Mouse (Mus musculus) kidney, embryonic 14.5 days (tissue): ENCODE data around the gene Pard3b. TPM values are rescaled to one million over a fixed set of nuclear protein-coding genes. Genes with fewer than 3 reads are reported as not detected.

Source experiments
- ATAC-seq: fragments of 200-750 bp; cut with Nextera tagmentation; 2 replicates; pipeline ENCODE4 v1.8.0; 2017; ENCODE audit warnings: moderate number of reproducible peaks, mild to moderate bottlenecking, moderate TSS enrichment, moderate library complexity; ENCODE audit not compliant: low FRiP score, low TSS enrichment
- H3K27ac ChIP-seq: fragments of 300-500 bp; sonication (generic); 2 replicates; pipeline ENCODE4 v1.5.1; 2014; ENCODE audit warnings: low read depth, mild to moderate bottlenecking, low read length, moderate library complexity, mixed read lengths
- H3K27me3 ChIP-seq: fragments of 300-500 bp; sonication (generic); 2 replicates; pipeline ENCODE4 v1.6.1; 2014; ENCODE audit warnings: mild to moderate bottlenecking, low read length; ENCODE audit not compliant: control insufficient read depth, insufficient read depth
- H3K36me3 ChIP-seq: fragments of 300-500 bp; sonication (generic); 2 replicates; pipeline ENCODE4 v1.6.1; 2014; ENCODE audit warnings: low read length, mixed read lengths; ENCODE audit not compliant: control insufficient read depth, insufficient read depth
- H3K4me1 ChIP-seq: fragments of 300-500 bp; sonication (generic); 2 replicates; pipeline ENCODE4 v1.6.1; 2014; ENCODE audit warnings: low read length, mixed read lengths; ENCODE audit not compliant: control insufficient read depth, insufficient read depth
- H3K4me2 ChIP-seq: fragments of 300-500 bp; sonication (generic); replicated peaks from 2 replicates; pipeline ENCODE4 v1.6.1; 2014; ENCODE audit warnings: low read depth, mild to moderate bottlenecking, low read length
- H3K4me3 ChIP-seq: fragments of 300-500 bp; sonication (generic); 2 replicates; pipeline ENCODE4 v1.5.1; 2014; ENCODE audit warnings: mild to moderate bottlenecking, low read length
- H3K9ac ChIP-seq: fragments of 300-500 bp; sonication (generic); 2 replicates; pipeline ENCODE4 v1.6.1; 2014; ENCODE audit warnings: low read depth, mild to moderate bottlenecking, low read length, moderate library complexity
- H3K9me3 ChIP-seq: fragments of 300-500 bp; sonication (generic); 2 replicates; pipeline ENCODE4 v1.6.1; 2016; ENCODE audit warnings: low read length; ENCODE audit not compliant: control insufficient read depth
- WGBS: fragments of 180-500 bp; shearing (Covaris S2); extraction: QIAGEN DNeasy Blood & Tissue Kit; methylation state at CpG from one replicate; pipeline ENCODE4 v1.1.7; 2014; 5-methylcytosine and 5-hydroxymethylcytosine counted together
- polyA plus RNA-seq: library from polyadenylated mRNA; unstranded; fragments of >200 nt; fragmentation: Nextera tagmentation; extraction: Ambion mirVana; gene quantifications from 2 replicates; pipeline ENCODE4 v1.2.1, GENCODE M21; 2014

Pard3b gene
- polyA plus RNA-seq, 1 experiment from 2014 or later, result 22.4 TPM

DNA sequence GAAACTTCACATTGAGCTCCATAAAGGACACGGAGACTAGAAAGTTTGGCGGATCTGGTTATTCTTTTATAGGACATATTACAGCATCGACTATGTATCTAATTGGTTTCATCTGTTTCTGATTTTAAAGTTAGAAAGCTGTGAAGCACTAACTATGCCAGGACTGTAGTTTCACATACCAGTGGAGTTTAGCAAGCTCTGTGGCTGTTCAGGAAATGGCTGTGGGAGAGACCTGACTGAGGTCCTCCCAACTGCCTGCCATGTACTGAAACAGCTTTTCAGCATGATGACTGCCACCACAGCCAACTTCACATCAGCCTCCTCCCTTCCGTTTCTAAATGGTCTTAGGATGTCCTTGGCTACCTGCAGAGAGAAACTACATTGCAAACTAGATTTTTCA is 296.1 kb downstream of the Pard3b start:
- no peak overlapping the region for H3K4me3 ChIP-seq
- H3K9ac ChIP-seq, result no peak overlapping the region
- H3K27me3 ChIP-seq, result no peaks in the 10 kb centered on the region
- 88% methylated on average over 4 of the region's 4 CpGs for WGBS
- no peak overlapping the region for H3K4me2 ChIP-seq
- H3K9me3 ChIP-seq, result no peaks in the 10 kb centered on the region
- H3K4me1 ChIP-seq, result no peaks in the 10 kb centered on the region
- ATAC-seq, result no peak
- no peak overlapping the region for H3K27ac ChIP-seq
- no peaks in the 10 kb centered on the region for H3K36me3 ChIP-seq

DNA sequence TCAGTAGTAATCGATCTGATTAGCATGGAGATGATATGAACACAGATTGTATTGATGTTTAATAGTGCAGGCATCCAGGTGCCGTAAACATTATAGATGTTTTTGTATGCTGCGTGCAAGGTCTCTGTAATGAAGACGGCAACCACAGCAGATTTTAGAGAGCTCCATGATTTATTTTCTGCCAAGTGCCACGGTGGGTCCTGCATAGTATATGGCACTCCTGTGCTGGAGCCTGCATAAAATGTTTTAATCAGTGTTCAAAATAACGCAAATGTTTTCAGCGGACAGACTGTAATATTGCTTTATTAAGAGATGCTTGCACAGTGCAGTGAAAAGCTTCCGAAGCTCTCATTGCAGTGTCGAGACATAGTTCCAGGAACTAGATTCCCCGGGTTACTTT is 301.3 kb downstream of the Pard3b start:
- no peaks in the 10 kb centered on the region for H3K36me3 ChIP-seq
- no peaks in the 10 kb centered on the region for H3K27me3 ChIP-seq
- no peaks in the 10 kb centered on the region for H3K9me3 ChIP-seq
- no peaks in the 10 kb centered on the region for H3K4me1 ChIP-seq
- no peak overlapping the region for H3K4me3 ChIP-seq
- WGBS, result 68% methylated on average over 10 of the region's 10 CpGs
- H3K4me2 ChIP-seq, result no peak overlapping the region
- no peak overlapping the region for H3K27ac ChIP-seq
- H3K9ac ChIP-seq, result no peak overlapping the region
- ATAC-seq, result no peak

DNA sequence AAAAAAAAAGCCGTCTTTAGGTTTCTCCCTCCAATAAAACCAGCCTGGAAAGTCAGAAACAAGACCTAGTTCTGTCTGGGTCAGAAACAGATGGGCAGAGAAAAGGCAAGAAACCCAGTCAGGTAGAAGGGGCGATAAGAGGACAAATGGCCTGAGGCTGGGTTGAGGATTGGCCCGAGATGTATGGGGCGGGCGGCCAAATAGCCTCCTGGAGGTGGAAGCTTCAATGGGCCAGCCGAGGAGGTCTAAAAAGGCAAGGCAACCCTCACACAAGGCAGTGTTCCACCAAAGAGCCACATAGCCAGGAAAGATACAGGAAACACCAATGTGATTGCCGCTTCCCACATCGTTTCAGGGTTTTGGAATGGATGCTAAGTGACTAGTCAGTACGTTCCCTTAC is 322.9 kb downstream of the Pard3b start:
- H3K36me3 ChIP-seq, result no peaks in the 10 kb centered on the region
- H3K9ac ChIP-seq, result no peak overlapping the region
- no peaks in the 10 kb centered on the region for H3K9me3 ChIP-seq
- 72% methylated on average over 9 of the region's 9 CpGs for WGBS
- no peak overlapping the region for H3K27ac ChIP-seq
- no peak for ATAC-seq
- H3K4me3 ChIP-seq, result no peak overlapping the region
- H3K27me3 ChIP-seq, result no peaks in the 10 kb centered on the region
- H3K4me2 ChIP-seq, result no peak overlapping the region
- no peaks in the 10 kb centered on the region for H3K4me1 ChIP-seq

DNA sequence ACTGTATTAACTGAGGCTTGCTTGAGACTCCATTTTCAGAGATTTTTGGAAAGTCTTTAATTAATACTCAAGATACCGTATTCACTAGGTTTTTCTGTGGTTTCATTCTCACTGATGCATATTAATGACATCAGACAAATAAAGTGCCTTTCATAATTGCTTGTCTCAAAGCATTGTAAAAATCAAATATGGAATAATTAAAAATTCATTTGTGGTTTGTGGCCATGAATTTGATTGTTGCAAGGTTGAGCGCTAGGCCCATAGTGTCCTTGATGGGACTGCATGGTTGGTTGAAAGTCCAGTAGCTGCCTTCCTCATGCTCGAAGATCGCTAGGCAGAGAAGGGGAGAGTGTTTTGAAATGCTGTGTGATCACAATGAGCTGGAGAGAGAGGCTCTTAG is 323.9 kb downstream of the Pard3b start:
- Histone ChIP-seq H3K4me3 (no peak overlapping the region), H3K27me3 (no peaks in the 10 kb centered on the region), H3K9me3 (no peaks in the 10 kb centered on the region), H3K9ac (no peak overlapping the region), H3K27ac (no peak overlapping the region), H3K4me2 (no peak overlapping the region), H3K36me3 (no peaks in the 10 kb centered on the region), H3K4me1 (no peaks in the 10 kb centered on the region)
- ATAC-seq, result no peak
- WGBS, result 88% methylated on average over 4 of the region's 4 CpGs

DNA sequence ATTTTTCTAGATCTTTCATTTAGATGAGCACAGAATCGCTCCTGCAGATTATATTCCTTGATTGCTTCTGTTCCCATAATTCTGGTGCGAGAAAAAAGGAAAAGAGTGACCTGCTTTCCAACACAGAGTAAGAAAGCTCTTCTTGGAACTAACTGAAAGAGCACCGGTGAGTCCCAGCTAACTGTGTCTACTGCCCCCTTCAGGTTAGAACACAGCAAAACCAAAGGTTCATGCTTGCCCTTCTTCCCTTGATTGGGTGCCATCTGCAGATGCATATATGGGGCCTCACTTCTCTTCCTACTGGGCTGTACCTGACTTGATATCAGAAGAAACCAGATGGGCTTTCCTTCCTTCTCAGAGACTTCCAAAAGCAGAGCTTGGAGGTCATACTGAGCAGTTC is 328.5 kb downstream of the Pard3b start:
- 72% methylated on average over 3 of the region's 3 CpGs for WGBS
- no peaks in the 10 kb centered on the region for H3K4me1 ChIP-seq

DNA sequence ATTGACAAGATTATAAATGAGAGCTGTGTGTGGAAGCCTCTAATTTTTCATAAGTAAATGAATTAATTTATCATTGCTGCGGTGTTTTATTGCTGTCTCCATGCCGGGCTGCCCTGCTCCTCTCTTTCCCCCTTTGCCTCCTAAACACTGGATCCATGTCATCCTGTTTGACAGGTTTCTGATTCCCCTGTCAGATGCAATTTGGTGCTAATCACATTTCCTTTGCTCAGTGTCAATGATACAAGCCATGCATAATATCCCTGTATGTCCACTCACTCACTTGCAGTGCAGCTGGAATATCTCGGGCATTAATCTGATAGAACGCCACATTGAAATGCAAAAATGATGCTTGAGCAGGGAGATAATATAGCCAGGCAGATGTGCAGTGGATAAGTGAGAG is 329.2 kb downstream of the Pard3b start:
- Histone ChIP-seq H3K27ac (no peak overlapping the region), H3K27me3 (no peaks in the 10 kb centered on the region; the same call in 1 of the 2 replicates), H3K9me3 (no peaks in the 10 kb centered on the region), H3K4me3 (no peak overlapping the region), H3K9ac (no peak overlapping the region), H3K36me3 (no peaks in the 10 kb centered on the region), H3K4me2 (no peak overlapping the region), H3K4me1 (no peaks in the 10 kb centered on the region)
- 88% methylated on average over 4 of the region's 4 CpGs for WGBS
- no peak for ATAC-seq

More for the DNA sequence above, 328.5 kb downstream of the Pard3b start:
- no peak overlapping the region for H3K27ac ChIP-seq
- H3K4me3 ChIP-seq, result no peak overlapping the region
- no peak for ATAC-seq
- no peak overlapping the region for H3K9ac ChIP-seq
- no peaks in the 10 kb centered on the region; the same call in 1 of the 2 replicates for H3K27me3 ChIP-seq
- no peaks in the 10 kb centered on the region for H3K9me3 ChIP-seq
- no peaks in the 10 kb centered on the region for H3K36me3 ChIP-seq
- no peak overlapping the region for H3K4me2 ChIP-seq

DNA sequence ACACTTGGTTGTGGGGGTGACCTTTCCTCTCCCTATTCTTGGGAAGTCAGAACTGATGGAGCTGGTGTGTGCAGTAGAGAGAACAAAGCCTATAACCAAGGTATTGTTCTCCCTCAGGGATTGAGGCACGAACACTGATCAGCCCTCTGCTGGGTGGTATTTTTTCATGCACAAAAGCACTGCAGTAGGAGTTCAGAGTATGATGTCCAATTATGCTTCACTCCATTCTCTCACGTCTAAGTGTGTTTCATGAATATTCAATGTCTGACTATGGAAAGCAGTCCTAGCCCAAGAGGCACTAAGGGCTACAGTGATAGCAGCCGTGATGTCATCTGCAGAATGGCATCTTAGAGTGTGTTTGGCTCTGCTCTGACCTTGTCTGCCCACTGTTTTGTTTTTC is 359.1 kb downstream of the Pard3b start:
- H3K36me3 ChIP-seq, result no peaks in the 10 kb centered on the region
- no peak overlapping the region for H3K9ac ChIP-seq
- 82% methylated on average over 3 of the region's 3 CpGs for WGBS
- H3K4me1 ChIP-seq, result no peaks in the 10 kb centered on the region
- ATAC-seq, result no peak
- H3K4me3 ChIP-seq, result no peak overlapping the region
- H3K27ac ChIP-seq, result no peak overlapping the region
- H3K9me3 ChIP-seq, result no peaks in the 10 kb centered on the region
- H3K4me2 ChIP-seq, result no peak overlapping the region
- H3K27me3 ChIP-seq, result no peaks in the 10 kb centered on the region

DNA sequence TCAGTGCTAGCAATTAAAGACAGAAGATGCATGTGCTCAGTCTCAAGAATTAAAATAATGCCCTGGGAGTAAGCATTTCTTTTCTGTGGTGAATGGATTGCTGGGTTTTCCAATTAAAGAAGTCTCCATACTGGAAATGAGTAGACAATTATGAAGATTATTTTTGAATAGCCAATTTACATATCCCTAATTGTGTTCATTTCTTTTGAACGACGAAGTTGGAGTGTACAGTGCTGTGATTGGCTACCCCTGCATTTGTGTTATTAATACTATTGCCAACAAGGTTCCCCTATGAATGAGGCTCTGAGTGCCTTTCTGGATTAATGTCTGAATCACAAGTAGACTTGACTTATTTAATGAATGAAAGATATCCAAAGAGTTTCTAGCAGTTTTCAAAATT is 370.2 kb downstream of the Pard3b start:
- ATAC-seq, result no peak
- H3K9me3 ChIP-seq, result no peaks in the 10 kb centered on the region
- no peak overlapping the region for H3K4me3 ChIP-seq
- no peak overlapping the region for H3K9ac ChIP-seq
- H3K4me1 ChIP-seq, result no peaks in the 10 kb centered on the region
- H3K36me3 ChIP-seq, result no peaks in the 10 kb centered on the region
- no peak overlapping the region for H3K4me2 ChIP-seq
- no peak overlapping the region for H3K27ac ChIP-seq
- WGBS, result 86% methylated on average over 2 of the region's 2 CpGs
- no peaks in the 10 kb centered on the region for H3K27me3 ChIP-seq

DNA sequence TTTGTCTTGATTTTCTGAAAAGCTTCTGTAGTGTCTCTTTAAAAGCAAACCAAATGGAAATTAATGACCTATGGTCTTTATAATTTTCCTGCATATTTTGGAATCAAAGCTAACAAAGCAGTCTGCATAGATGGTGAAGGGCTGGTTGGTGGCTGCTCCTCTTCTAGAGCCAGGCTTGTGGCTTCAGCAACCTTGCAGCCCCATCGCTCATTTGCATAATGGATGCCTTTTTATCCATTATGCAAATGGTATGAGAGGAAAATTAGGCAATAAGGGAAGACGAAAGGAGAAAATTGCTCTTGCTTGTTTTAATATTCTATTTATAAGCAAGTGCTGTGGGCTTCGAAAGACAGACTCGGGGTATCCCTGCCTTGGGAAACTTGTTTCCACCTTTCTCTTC is 373.1 kb downstream of the Pard3b start:
- Histone ChIP-seq H3K9me3 (no peaks in the 10 kb centered on the region), H3K4me3 (no peak overlapping the region), H3K4me2 (no peak overlapping the region), H3K36me3 (no peaks in the 10 kb centered on the region), H3K27me3 (no peaks in the 10 kb centered on the region), H3K4me1 (0 out of 2 replicates have a peak, but pooled peaks cover under 1% of the 10 kb centered on the region), H3K9ac (no peak overlapping the region), H3K27ac (no peak overlapping the region)
- 95% methylated on average over 4 of the region's 4 CpGs for WGBS
- ATAC-seq, result no peak
